Mouse (Mus musculus) ES-E14 (cell line): ENCODE measurements around the gene Hdac5.

Source experiments
- CHD2 ChIP-seq: IDR thresholded peaks from 2 replicates; pipeline ENCODE4 v1.6.1; 2014; ENCODE audit warnings: mild to moderate bottlenecking, low read depth, low read length, inconsistent platforms
- MAFK ChIP-seq: IDR thresholded peaks from 2 replicates; pipeline ENCODE4 v1.6.1; 2014; ENCODE audit warnings: mild to moderate bottlenecking, low read depth, low read length, inconsistent platforms; ENCODE audit not compliant: insufficient read depth
- ZC3H11A ChIP-seq: IDR thresholded peaks from 2 replicates; pipeline ENCODE4 v1.6.1; 2012; ENCODE audit warnings: low read depth, mild to moderate bottlenecking, inconsistent platforms, low read length, borderline replicate concordance
- ZNF384 ChIP-seq: IDR thresholded peaks from 2 replicates; pipeline ENCODE4 v1.6.1; 2012; ENCODE audit warnings: low read depth, low read length, inconsistent platforms

- no peak for TF ChIP-seq ZC3H11A
- TF ChIP-seq CHD2: no peak
- TF ChIP-seq ZNF384: no peak
- TF ChIP-seq MAFK: no peak
These were observed 44.3 kb downstream of the Hdac5 start for GRCm38 (mm10) chr11:102185677-102186076.
